Mouse (Mus musculus) mouse trophoblast stem cell (cell line): ENCODE results near the gene Spint2.

Source experiments
- in situ Hi-C, 2 experiments: fragments of 300-500 bp; cut with MseI, MboI; formaldehyde crosslinking; loops; 2 replicates in 1 of 2; 3 replicates in 1 of 2; pipeline ENCODE4 v1.15.1; 2025

Gene Spint2

GRCm38 (mm10) chr7:29282074-29282554 is 402 bp upstream of the Spint2 start:
- in situ Hi-C loops: no loop called here

GRCm38 (mm10) chr7:29280801-29281200 is 911 bp downstream of the Spint2 start:
- in situ Hi-C loops: no loop called here

- in situ Hi-C loops: no loop called here
These were observed 1.8 kb downstream of the Spint2 start for GRCm38 (mm10) chr7:29279924-29280323.

- in situ Hi-C loops: no loop called here
These were observed 2.5 kb downstream of the Spint2 start for GRCm38 (mm10) chr7:29279261-29279660.

GRCm38 (mm10) chr7:29277510-29277909 is 4.2 kb downstream of the Spint2 start:
- in situ Hi-C loops: no loop called here

- in situ Hi-C loops: no loop called here
These were observed 5.0 kb downstream of the Spint2 start for GRCm38 (mm10) chr7:29276715-29277114.

GRCm38 (mm10) chr7:29271687-29272465 is 9.8 kb downstream of the Spint2 start:
- in situ Hi-C loops: no loop called here

- in situ Hi-C loops: no loop called here
These were observed 11.3 kb downstream of the Spint2 start for GRCm38 (mm10) chr7:29270445-29270844.

- in situ Hi-C loops: no loop called here
These were observed 14.8 kb downstream of the Spint2 start for GRCm38 (mm10) chr7:29266931-29267330.

- in situ Hi-C loops: no loop called here
These were observed 16.1 kb downstream of the Spint2 start for GRCm38 (mm10) chr7:29265636-29266035.

- in situ Hi-C loops: no loop called here
These were observed 17.9 kb downstream of the Spint2 start for GRCm38 (mm10) chr7:29263831-29264230.

- in situ Hi-C loops: no loop called here
These were observed 19.6 kb downstream of the Spint2 start for GRCm38 (mm10) chr7:29262151-29262550.

GRCm38 (mm10) chr7:29259781-29260730 is 21.7 kb downstream of the Spint2 start:
- in situ Hi-C loops: no loop called here

GRCm38 (mm10) chr7:29257368-29257767 is 24.3 kb downstream of the Spint2 start:
- in situ Hi-C loops: no loop called here

- in situ Hi-C loops: no loop called here
These were observed 25.8 kb downstream of the Spint2 start for GRCm38 (mm10) chr7:29255875-29256274.

GRCm38 (mm10) chr7:29253842-29254241 is 27.9 kb downstream of the Spint2 start:
- in situ Hi-C loops: no loop called here

GRCm38 (mm10) chr7:29251166-29251565 is 30.5 kb downstream of the Spint2 start:
- in situ Hi-C loops: no loop called here

GRCm38 (mm10) chr7:29248261-29248841 is 33.4 kb downstream of the Spint2 start, which contains the start of gene 2200002D01Rik:
2200002D01Rik (minus strand) TSS chr7:29248466.
- in situ Hi-C loops: no loop called here

- in situ Hi-C loops: no loop called here
These were observed 34.0 kb downstream of the Spint2 start for GRCm38 (mm10) chr7:29247706-29248105.

- in situ Hi-C loops: no loop called here
These were observed 34.4 kb downstream of the Spint2 start for GRCm38 (mm10) chr7:29247314-29247700.

- in situ Hi-C loops: no loop called here
These were observed 34.9 kb downstream of the Spint2 start for GRCm38 (mm10) chr7:29246619-29247313.
